Mouse (Mus musculus) heart, adult 2 months (tissue): ENCODE data around the gene Zfpm1. TPM values are rescaled to one million over a fixed set of nuclear protein-coding genes. Genes with fewer than 3 reads are reported as not detected.
"Not testable (repeated sequence)": the region's sequence is repeated elsewhere in the genome, so short reads cannot be mapped to it uniquely, and the experiment has no call there.

Experiments used
- DNase-seq, 2 experiments: peaks; one replicate each; pipeline ENCODE4 v3.0.0; 2021
- H3K27ac ChIP-seq: fragments of 200-600 bp; 2 replicates; pipeline ENCODE4 v1.8.1; 2022
- H3K27me3 ChIP-seq: fragments of 200-500 bp; 2 replicates; pipeline ENCODE4 v1.6.1; 2012; ENCODE audit warnings: mild to moderate bottlenecking, low read length, inconsistent platforms, mixed read lengths; ENCODE audit not compliant: control insufficient read depth, insufficient read depth
- H3K36me3 ChIP-seq: fragments of 200-500 bp; 2 replicates; pipeline ENCODE4 v1.6.1; 2012; ENCODE audit warnings: low read length, inconsistent platforms; ENCODE audit not compliant: control insufficient read depth, insufficient read depth
- H3K4me1 ChIP-seq: fragments of 200-500 bp; 2 replicates; pipeline ENCODE4 v1.6.1; 2011; ENCODE audit warnings: low read length; ENCODE audit not compliant: control insufficient read depth, insufficient read depth
- H3K4me3 ChIP-seq: fragments of 200-600 bp; 2 replicates; pipeline ENCODE4 v1.8.1; 2022
- H3K79me2 ChIP-seq: fragments of 200-500 bp; replicated peaks from 2 replicates; pipeline ENCODE4 v1.6.1; 2012; ENCODE audit warnings: mild to moderate bottlenecking, inconsistent platforms, low read length, moderate library complexity, mixed read lengths; ENCODE audit not compliant: control insufficient read depth, insufficient read depth
- H3K9ac ChIP-seq: fragments of 200-500 bp; 2 replicates; pipeline ENCODE4 v1.6.1; 2012; ENCODE audit warnings: low read depth, mild to moderate bottlenecking, control low read depth, inconsistent platforms, low read length, mixed read lengths
- CTCF ChIP-seq: fragments of 200-600 bp; IDR thresholded peaks from 2 replicates; pipeline ENCODE4 v1.8.1; 2022; ENCODE audit warnings: antibody characterized with exemption, mild to moderate bottlenecking, moderate library complexity
- EP300 ChIP-seq: fragments of 200-500 bp; IDR thresholded peaks from 2 replicates; pipeline ENCODE4 v1.6.1; 2011; ENCODE audit warnings: low read depth, low read length, control low read depth; ENCODE audit not compliant: insufficient read depth
- POLR2A ChIP-seq: fragments of 200-500 bp; IDR thresholded peaks from 2 replicates; pipeline ENCODE4 v1.6.1; 2011; ENCODE audit warnings: mild to moderate bottlenecking, low read depth, low read length, control low read depth; ENCODE audit not compliant: insufficient read depth
- WGBS: fragments of 180-500 bp; shearing (Covaris S2); methylation state at CpG from one replicate; pipeline ENCODE4 v1.1.7; 2018; 5-methylcytosine and 5-hydroxymethylcytosine counted together
- intact Hi-C: fragments of 180-260 bp; cut with DNase I; formaldehyde crosslinking; loops from one replicate; pipeline ENCODE4 v1.15.1; 2025
- polyA plus RNA-seq: library from polyadenylated mRNA; depleted of rRNA; stranded (reverse); fragments of >200 nt; gene quantifications from 2 replicates; pipeline ENCODE4 v1.2.3, GENCODE M21; 2012
- total RNA-seq, 2 experiments: library from RNA; stranded (reverse); gene quantifications; 2 replicates each; pipeline ENCODE4 v1.2.3; 2021

The Zfpm1 gene
- total and polyA plus RNA-seq, 3 experiments: 20.9 to 24.6 (median 21.2) TPM

DNA sequence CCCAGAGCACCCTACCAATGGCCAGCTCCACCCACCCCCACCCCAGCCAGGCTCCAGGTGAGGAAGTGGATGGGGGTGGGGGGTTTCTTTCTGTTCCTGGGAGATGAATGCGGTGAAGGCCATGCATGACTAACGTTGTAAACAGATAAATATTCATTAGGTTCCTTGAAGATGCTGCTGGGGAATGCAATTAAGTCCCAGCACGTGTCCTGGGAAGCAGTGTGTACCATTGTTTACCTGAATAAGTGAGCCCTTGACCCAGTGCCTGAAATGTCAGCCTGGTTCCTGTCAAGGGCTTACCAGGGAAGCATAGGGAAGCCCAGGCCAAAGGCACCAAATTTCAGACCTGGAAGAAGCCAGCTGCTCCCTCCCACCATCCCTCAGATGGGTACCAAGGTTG, 38.6 kb downstream of the Zfpm1 start:
- H3K27me3 ChIP-seq: no peaks in the 10 kb centered on the region
- TF ChIP-seq CTCF (no peak), POLR2A (no peak), EP300 (no peak)
- H3K36me3 ChIP-seq: no peaks in the 10 kb centered on the region
- intact Hi-C loops: no loop called here
- no peaks in the 10 kb centered on the region; the same call in 1 of the 2 replicates for H3K79me2 ChIP-seq
- no peak overlapping the region for H3K4me3 ChIP-seq
- H3K9ac ChIP-seq: no peak overlapping the region
- H3K27ac ChIP-seq: no peak overlapping the region
- peaks cover 21% of the 10 kb centered on the region for H3K4me1 ChIP-seq
- DNase-seq: no peak
- WGBS: 70% methylated on average over 3 of the region's 3 CpGs

DNA sequence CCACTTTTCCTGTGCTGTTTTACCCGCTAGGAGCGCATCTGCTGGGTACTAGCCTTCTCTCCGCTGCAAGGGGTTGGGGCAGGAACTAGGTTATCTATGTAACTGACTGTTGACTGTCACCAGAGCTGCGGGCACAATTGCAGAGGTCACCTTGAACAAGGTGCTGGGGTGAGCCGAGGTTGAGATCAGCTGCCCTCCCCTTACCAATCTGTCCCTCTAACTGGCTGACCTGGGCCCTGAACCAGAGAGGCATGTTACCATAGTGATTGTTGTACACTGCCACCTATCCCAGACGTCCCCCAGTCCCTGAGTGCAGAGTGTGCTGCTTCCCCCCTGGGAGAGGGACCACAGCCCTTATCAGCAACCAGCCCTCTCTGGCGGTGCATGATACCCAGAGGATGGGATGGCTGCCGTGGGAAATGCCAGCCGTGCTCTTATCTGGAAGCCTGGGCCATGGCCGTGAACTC, 39.5 kb downstream of the Zfpm1 start:
- no peak for DNase-seq
- intact Hi-C loops: no loop called here
- no peak for TF ChIP-seq EP300
- TF ChIP-seq CTCF: no peak
- TF ChIP-seq POLR2A: no peak
- Histone ChIP-seq H3K4me3 (no peak overlapping the region), H3K27ac (no peak overlapping the region), H3K36me3 (no peaks in the 10 kb centered on the region), H3K9ac (no peak overlapping the region), H3K79me2 (no peaks in the 10 kb centered on the region; the same call in 1 of the 2 replicates), H3K27me3 (no peaks in the 10 kb centered on the region), H3K4me1 (peaks cover 20% of the 10 kb centered on the region)
- 52% methylated on average over 10 of the region's 10 CpGs for WGBS

DNA sequence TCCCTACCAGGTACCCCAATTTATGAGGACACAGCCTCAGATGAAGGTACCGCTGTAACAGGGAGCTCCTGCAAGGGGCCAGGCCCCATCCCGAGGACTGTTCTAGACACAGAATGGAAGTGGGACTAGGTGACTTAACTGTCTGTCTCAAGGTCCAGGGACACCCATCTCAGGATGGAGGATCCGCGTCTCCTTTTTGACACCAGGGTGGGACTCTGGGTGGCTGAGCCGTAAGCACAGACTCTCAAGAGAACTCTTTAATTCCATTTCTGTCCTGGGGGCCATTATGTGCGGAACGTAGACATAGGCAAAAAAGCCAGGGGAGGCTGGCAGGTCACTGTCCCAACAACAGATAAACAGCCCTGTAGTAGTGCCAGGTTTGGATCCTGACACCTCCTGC, 40.2 kb downstream of the Zfpm1 start:
- WGBS: 89% methylated on average over 7 of the region's 7 CpGs
- H3K9ac ChIP-seq: no peak overlapping the region

GRCm38 (mm10) chr8:122322792-122323191, 40.9 kb downstream of the Zfpm1 start:
- H3K79me2 ChIP-seq: no peaks in the 10 kb centered on the region; the same call in 1 of the 2 replicates
- 27% methylated on average over 11 of the region's 11 CpGs for WGBS
- DNase-seq: no peak
- no peak for TF ChIP-seq POLR2A
- no peak for TF ChIP-seq CTCF
- no peak for TF ChIP-seq EP300
- intact Hi-C loops: no loop called here
- H3K27ac ChIP-seq: no peak overlapping the region; the same call in 1 of the 2 replicates
- H3K36me3 ChIP-seq: no peaks in the 10 kb centered on the region
- H3K27me3 ChIP-seq: no peaks in the 10 kb centered on the region
- H3K4me1 ChIP-seq: peaks cover 15% of the 10 kb centered on the region
- no peak overlapping the region for H3K4me3 ChIP-seq
- no peak overlapping the region for H3K9ac ChIP-seq

More for the DNA sequence above, 40.2 kb downstream of the Zfpm1 start:
- H3K79me2 ChIP-seq: no peaks in the 10 kb centered on the region; the same call in 1 of the 2 replicates
- intact Hi-C loops: no loop called here
- DNase-seq: no peak
- H3K36me3 ChIP-seq: no peaks in the 10 kb centered on the region
- peaks cover 17% of the 10 kb centered on the region for H3K4me1 ChIP-seq
- H3K27me3 ChIP-seq: no peaks in the 10 kb centered on the region
- no peak overlapping the region for H3K4me3 ChIP-seq
- H3K27ac ChIP-seq: no peak overlapping the region
- TF ChIP-seq POLR2A: no peak
- TF ChIP-seq CTCF: no peak
- TF ChIP-seq EP300: no peak

GRCm38 (mm10) chr8:122323951-122324402, 42.0 kb downstream of the Zfpm1 start:
- WGBS: 24% methylated on average over 9 of the region's 13 CpGs
- H3K9ac ChIP-seq, DNase-seq, H3K36me3 ChIP-seq, H3K27ac ChIP-seq, H3K79me2 ChIP-seq, H3K27me3 ChIP-seq, H3K4me3 ChIP-seq, intact Hi-C loops: not testable (repeated sequence)
- H3K4me1 ChIP-seq: peaks cover 14% of the 10 kb centered on the region

DNA sequence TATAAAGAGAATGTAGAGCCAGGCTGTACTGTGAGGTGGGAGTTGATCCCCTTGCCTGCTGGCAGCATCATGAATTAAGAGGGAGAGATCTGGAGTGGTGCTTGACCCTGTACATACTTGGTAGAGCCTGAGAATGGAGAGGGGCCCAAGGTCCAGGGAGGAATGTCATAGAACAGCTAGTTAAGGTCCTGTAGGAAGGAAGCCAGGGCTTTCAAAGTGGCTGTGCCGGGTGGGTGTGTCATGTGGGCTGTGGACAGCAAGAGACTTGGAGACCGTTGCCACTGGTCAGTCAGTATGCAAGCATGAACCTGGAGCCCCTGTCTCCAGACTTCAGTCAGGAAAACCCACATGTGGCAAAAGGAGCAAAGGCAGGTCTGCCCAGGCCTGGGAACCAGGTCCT, 43.3 kb downstream of the Zfpm1 start:
- DNase-seq: no peak
- Histone ChIP-seq H3K36me3 (no peaks in the 10 kb centered on the region), H3K4me1 (peaks cover 16% of the 10 kb centered on the region), H3K27me3 (no peaks in the 10 kb centered on the region), H3K79me2 (no peaks in the 10 kb centered on the region), H3K4me3 (no peak overlapping the region), H3K9ac (no peak overlapping the region), H3K27ac (no peak overlapping the region)
- intact Hi-C loops: loop anchor here (5.0 kb wide), 1 partner anchor 42 kb away; no protein-coding TSS in a partner anchor
- TF ChIP-seq POLR2A (no peak), CTCF (no peak), EP300 (no peak)
- WGBS: 51% methylated on average over 2 of the region's 2 CpGs
